ENCODE assay signal across 23 mouse cellular contexts in the genomic region with DNA sequence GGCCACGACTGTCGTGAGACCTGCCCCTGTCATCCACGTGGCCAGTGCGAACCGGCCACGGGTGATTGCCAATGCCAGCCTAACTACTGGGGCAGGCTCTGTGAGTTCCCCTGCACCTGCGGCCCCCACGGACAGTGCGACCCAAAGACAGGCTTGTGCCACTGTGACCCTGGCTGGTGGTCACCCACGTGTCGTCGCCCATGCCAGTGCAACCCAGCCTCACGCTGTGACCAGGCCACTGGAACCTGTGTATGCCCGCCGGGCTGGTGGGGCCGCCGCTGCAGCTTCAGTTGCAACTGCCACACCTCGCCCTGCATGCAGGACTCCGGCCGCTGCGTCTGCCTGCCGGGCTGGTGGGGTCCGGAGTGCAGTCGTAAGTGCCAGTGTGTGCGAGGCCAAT. TPM values are rescaled to one million over a fixed set of nuclear protein-coding genes. Genes with fewer than 3 reads are reported as not detected.
DNase-seq lines count a peak whose midpoint lies in the region; ATAC-seq and TF ChIP-seq lines count a peak whose summit lies in the region.
"Had no signal": no experiment of that assay in that cellular context is flagged by ENCODE, and none has a peak within 500 bp of the region (broad histone marks: within the 10 kb centered on the region; RNA-seq: fewer than 3 reads in every experiment).

No protein-coding gene starts in this region.

- peaks cover 3% of the 10 kb centered on the region for H3K4me1 ChIP-seq in liver, embryonic 12.5 days
- peaks cover 10% of the 10 kb centered on the region for H3K4me1 ChIP-seq in liver, postnatal 0 days (ENCODE audit: insufficient read depth)
- H3K4me1 ChIP-seq in ES-Bruce4 (ENCODE audit: control insufficient read depth, insufficient read depth, low read length), result peaks cover 2% of the 10 kb centered on the region
- peaks cover 12% of the 10 kb centered on the region for H3K4me1 ChIP-seq in brown adipose tissue, adult 24 weeks (ENCODE audit: control insufficient read depth, insufficient read depth, insufficient read length, low read length)

- no peak for ATAC-seq in liver, embryonic 12.5 days
- ATAC-seq in liver, postnatal 0 days, result no peak
- ATAC-seq: activated CD4-positive, CD25-positive, alpha-beta regulatory T cell, adult 4 months; forebrain, embryonic 14.5 days; hindbrain, embryonic 16.5 days; inflammation-experienced regulatory T-cells, adult 6 months; intestine, postnatal 0 days had no signal

- no peak for TF ChIP-seq EP300 in liver, postnatal 0 days (IDR thresholded peaks at IDR 0.05; ENCODE audit: low read depth)
- TF ChIP-seq EP300 in ES-Bruce4 (IDR thresholded peaks at IDR 0.05; ENCODE audit: insufficient read depth, low read depth, low read length), result no peak

- no peak for TF ChIP-seq POLR2A in ES-Bruce4 (IDR thresholded peaks at IDR 0.05; ENCODE audit: insufficient read depth, low read length)

- no peaks in the 10 kb centered on the region for H3K9me3 ChIP-seq in liver, embryonic 12.5 days (replicated peaks)
- H3K9me3 ChIP-seq in liver, postnatal 0 days (ENCODE audit: low read length), result no peaks in the 10 kb centered on the region
- no peaks in the 10 kb centered on the region for H3K9me3 ChIP-seq in ES-Bruce4 (replicated peaks; ENCODE audit: control insufficient read depth, insufficient read depth, low read length, poor library complexity, severe bottlenecking)
- H3K9me3 ChIP-seq: embryonic facial prominence, embryonic 15.5 days; forebrain, embryonic 10.5 days; heart, embryonic 13.5 days; hindbrain, embryonic 12.5 days had no signal

- H3K27me3 ChIP-seq in liver, embryonic 12.5 days (replicated peaks), result 0 out of 2 replicates have a peak, but pooled peaks cover 3% of the 10 kb centered on the region
- H3K27me3 ChIP-seq in liver, postnatal 0 days (ENCODE audit: insufficient read depth, low read length), result no peaks in the 10 kb centered on the region
- no peaks in the 10 kb centered on the region for H3K27me3 ChIP-seq in ES-Bruce4 (ENCODE audit: control insufficient read depth, insufficient read depth, low read length, poor library complexity, severe bottlenecking)
- H3K27me3 ChIP-seq: CH12.LX; embryonic facial prominence, embryonic 15.5 days; heart, embryonic 13.5 days; hindbrain, embryonic 12.5 days had no signal

- 83% methylated on average over 25 of the region's 25 CpGs for WGBS in liver, embryonic 12.5 days (ENCODE audit: insufficient replicate concordance)
- WGBS in liver, postnatal 0 days (ENCODE audit: insufficient replicate concordance), result 90% methylated on average over 24 of the region's 25 CpGs

- H3K4me3 ChIP-seq in liver, embryonic 12.5 days, result no peak overlapping the region
- no peak overlapping the region for H3K4me3 ChIP-seq in liver, postnatal 0 days (ENCODE audit: low read depth, low read length)
- peak overlapping the region; percentile 11 for H3K4me3 ChIP-seq in ES-Bruce4 (ENCODE audit: low read depth, low read length)
- H3K4me3 ChIP-seq in brown adipose tissue, adult 24 weeks (ENCODE audit: insufficient read depth, low read depth, low read length), result peak overlapping the region; percentile 13; the same call in 1 of the 2 replicates
- H3K4me3 ChIP-seq: embryonic facial prominence, embryonic 15.5 days; erythroblast, embryonic 14.5 days; forebrain, embryonic 10.5 days; hindbrain, embryonic 12.5 days had no signal

- H3K9ac ChIP-seq in liver, embryonic 12.5 days, result 0 out of 2 replicates have a peak overlapping the region, but pooled peaks have one; percentile 9
- H3K9ac ChIP-seq in liver, postnatal 0 days (replicated peaks), result no peak overlapping the region
- no peak overlapping the region for H3K9ac ChIP-seq in ES-Bruce4 (ENCODE audit: low read depth, poor library complexity, severe bottlenecking)
- H3K9ac ChIP-seq: embryonic facial prominence, embryonic 15.5 days; heart, embryonic 13.5 days; hindbrain, embryonic 12.5 days had no signal

- no peak overlapping the region for H3K4me2 ChIP-seq in liver, embryonic 12.5 days
- H3K4me2 ChIP-seq in liver, postnatal 0 days (ENCODE audit: low read depth, low read length), result no peak overlapping the region
- H3K4me2 ChIP-seq: embryonic facial prominence, embryonic 15.5 days; hindbrain, embryonic 12.5 days had no signal

- no peaks in the 10 kb centered on the region for H3K36me3 ChIP-seq in liver, embryonic 12.5 days
- peaks cover 11% of the 10 kb centered on the region; the same call in 1 of the 2 replicates for H3K36me3 ChIP-seq in liver, postnatal 0 days (replicated peaks; ENCODE audit: insufficient read depth, low read length)
- H3K36me3 ChIP-seq in ES-Bruce4 (ENCODE audit: control insufficient read depth, insufficient read depth, low read length, poor library complexity, severe bottlenecking), result no peaks in the 10 kb centered on the region
- H3K36me3 ChIP-seq: embryonic facial prominence, embryonic 15.5 days had no signal

- peak; percentile 32 for DNase-seq in cerebellum, adult 9-11 months
- DNase-seq in cerebellum, postnatal 4 days (ENCODE audit: low spot score in 2 of 2), result no peak
- DNase-seq in liver, postnatal 0 days, result no peak
- no peak for DNase-seq in ovary, postnatal 36 days (ENCODE audit: low spot score)
- DNase-seq: adrenal gland, postnatal 25 days; cerebellum, adult 11 months; cerebellum, postnatal 10 days; embryo, embryonic 11 days; heart, postnatal 36 days had no signal

- no peak overlapping the region for H3K27ac ChIP-seq in liver, embryonic 12.5 days
- no peak overlapping the region for H3K27ac ChIP-seq in liver, postnatal 0 days (ENCODE audit: low read depth)
- H3K27ac ChIP-seq in ES-Bruce4 (ENCODE audit: insufficient read depth, low read length), result no peak overlapping the region
- H3K27ac ChIP-seq in brown adipose tissue, adult 24 weeks (replicated peaks; ENCODE audit: low read depth, low read length), result no peak overlapping the region; the same call in 1 of the 2 replicates
- H3K27ac ChIP-seq: embryonic facial prominence, embryonic 15.5 days; forebrain, embryonic 10.5 days; heart, embryonic 13.5 days; hindbrain, embryonic 12.5 days had no signal

- TF ChIP-seq CTCF in liver, postnatal 0 days (IDR thresholded peaks at IDR 0.05; ENCODE audit: low read depth), result no peak
- no peak for TF ChIP-seq CTCF in ES-Bruce4 (IDR thresholded peaks at IDR 0.05; ENCODE audit: low read depth, low read length)

RNA-seq across cellular contexts. Expression of gene Scarf1, which starts 1.8 kb away (rescaled TPM):
- 5.2 TPM in 2 replicates for polyA plus RNA-seq in liver, embryonic 12.5 days (2016; fragmentation: Nextera tagmentation; extraction: Ambion mirVana)
- polyA plus RNA-seq in liver, postnatal 0 days (2015; fragmentation: Nextera tagmentation; extraction: Ambion mirVana), result 3.1 TPM in 2 replicates
- 0.76 and 1.0 TPM in 2 replicates for polyA plus RNA-seq in ES-Bruce4 (2011; ENCODE audit: insufficient read depth, insufficient read length, low read depth, missing spikeins)
- polyA plus RNA-seq in brown adipose tissue, adult 24 weeks (2012; ENCODE audit: insufficient read depth, insufficient read length, missing spikeins), result 3.4 and 5.3 TPM in 2 replicates

RNA-seq across cellular contexts. Expression of gene Rilp, which starts 5.3 kb away (rescaled TPM):
- 0.89 and 1.2 TPM in 2 replicates for polyA plus RNA-seq in liver, embryonic 12.5 days (2016; fragmentation: Nextera tagmentation; extraction: Ambion mirVana)
- polyA plus RNA-seq in liver, postnatal 0 days (2015; fragmentation: Nextera tagmentation; extraction: Ambion mirVana), result 13.2 and 13.4 TPM in 2 replicates
- not detected in 2 replicates for polyA plus RNA-seq in ES-Bruce4 (2011; ENCODE audit: insufficient read depth, insufficient read length, low read depth, missing spikeins)
- 42.3 and 47.1 TPM in 2 replicates for polyA plus RNA-seq in brown adipose tissue, adult 24 weeks (2012; ENCODE audit: insufficient read depth, insufficient read length, missing spikeins)
- polyA plus RNA-seq: activated CD4-positive, CD25-positive, alpha-beta regulatory T cell, adult 4 months; inflammation-experienced regulatory T-cells, adult 6 months had no signal

RNA-seq across cellular contexts. Expression of gene Slc43a2, which starts 16.3 kb away (rescaled TPM):
- 5.9 and 6.3 TPM in 2 replicates for polyA plus RNA-seq in liver, embryonic 12.5 days (2016; fragmentation: Nextera tagmentation; extraction: Ambion mirVana)
- 5.9 and 7.2 TPM in 2 replicates for polyA plus RNA-seq in liver, postnatal 0 days (2015; fragmentation: Nextera tagmentation; extraction: Ambion mirVana)
- 11.3 and 17.5 TPM in 2 replicates for polyA plus RNA-seq in ES-Bruce4 (2011; ENCODE audit: insufficient read depth, insufficient read length, low read depth, missing spikeins)
- polyA plus RNA-seq in brown adipose tissue, adult 24 weeks (2012; ENCODE audit: insufficient read depth, insufficient read length, missing spikeins), result 13.4 and 14.5 TPM in 2 replicates

RNA-seq across cellular contexts. Expression of gene Prpf8, which starts 28.6 kb away (rescaled TPM):
- polyA plus RNA-seq in liver, embryonic 12.5 days (2016; fragmentation: Nextera tagmentation; extraction: Ambion mirVana), result 46.6 and 47.9 TPM in 2 replicates
- 12.1 and 13.9 TPM in 2 replicates for polyA plus RNA-seq in liver, postnatal 0 days (2015; fragmentation: Nextera tagmentation; extraction: Ambion mirVana)
- 210 and 212 TPM in 2 replicates for polyA plus RNA-seq in ES-Bruce4 (2011; ENCODE audit: insufficient read depth, insufficient read length, low read depth, missing spikeins)
- polyA plus RNA-seq in brown adipose tissue, adult 24 weeks (2012; ENCODE audit: insufficient read depth, insufficient read length, missing spikeins), result 57.2 and 61.0 TPM in 2 replicates

RNA-seq across cellular contexts. Expression of gene Tlcd2, which starts 53.7 kb away (rescaled TPM):
- polyA plus RNA-seq in liver, embryonic 12.5 days (2016; fragmentation: Nextera tagmentation; extraction: Ambion mirVana), result 19.6 and 21.4 TPM in 2 replicates
- polyA plus RNA-seq in liver, postnatal 0 days (2015; fragmentation: Nextera tagmentation; extraction: Ambion mirVana), result 34.2 and 35.6 TPM in 2 replicates
- polyA plus RNA-seq in ES-Bruce4 (2011; ENCODE audit: insufficient read depth, insufficient read length, low read depth, missing spikeins), result 3.6 and 6.8 TPM in 2 replicates
- polyA plus RNA-seq in brown adipose tissue, adult 24 weeks (2012; ENCODE audit: insufficient read depth, insufficient read length, missing spikeins), result 13.5 and 20.2 TPM in 2 replicates

Comparison
In these comparisons a context has a peak if more than half of its experiments do, and no peak if none do; other contexts are left out.
1. H3K4me3 ChIP-seq: peak in ES-Bruce4 (single experiment) and brown adipose tissue, adult 24 weeks (single experiment); none in liver, embryonic 12.5 days (single experiment) and liver, postnatal 0 days (single experiment).